Mouse (Mus musculus) heart, postnatal 0 days (tissue): ENCODE results near the gene Cobll1. TPM values are rescaled to one million over a fixed set of nuclear protein-coding genes. Genes with fewer than 3 reads are reported as not detected.

Source experiments
- ATAC-seq: fragments of 200-750 bp; cut with Nextera tagmentation; 2 replicates; pipeline ENCODE4 v1.8.0; 2017; ENCODE audit warnings: low read depth, moderate number of reproducible peaks, moderate library complexity; ENCODE audit not compliant: insufficient read depth
- DNase-seq: peaks from one replicate; pipeline ENCODE4 v3.0.0-alpha.2; 2016; ENCODE audit warnings: low spot score
- H3K27ac ChIP-seq: fragments of 300-500 bp; sonication (generic); 2 replicates; pipeline ENCODE4 v1.5.1; 2014; ENCODE audit warnings: low read depth, mild to moderate bottlenecking
- H3K27me3 ChIP-seq: fragments of 300-500 bp; sonication (generic); 2 replicates; pipeline ENCODE4 v1.6.1; 2014; ENCODE audit warnings: low read length, mixed read lengths; ENCODE audit not compliant: control insufficient read depth, insufficient read depth
- H3K36me3 ChIP-seq: fragments of 300-500 bp; sonication (generic); replicated peaks from 2 replicates; pipeline ENCODE4 v1.6.1; 2014; ENCODE audit warnings: low read length, mixed read lengths; ENCODE audit not compliant: control insufficient read depth, insufficient read depth
- H3K4me1 ChIP-seq: fragments of 300-500 bp; sonication (generic); 2 replicates; pipeline ENCODE4 v1.6.1; 2014; ENCODE audit warnings: antibody characterized with exemption; ENCODE audit not compliant: control insufficient read depth, insufficient read depth
- H3K4me2 ChIP-seq: fragments of 300-500 bp; sonication (generic); 2 replicates; pipeline ENCODE4 v1.6.1; 2014; ENCODE audit warnings: low read depth, mild to moderate bottlenecking, low read length, moderate library complexity
- H3K4me3 ChIP-seq: fragments of 300-500 bp; sonication (generic); 2 replicates; pipeline ENCODE4 v1.5.1; 2014; ENCODE audit warnings: low read depth, low read length
- H3K9ac ChIP-seq: fragments of 300-500 bp; sonication (generic); replicated peaks from 2 replicates; pipeline ENCODE4 v1.6.1; 2014; ENCODE audit warnings: low read depth, low read length, mixed read lengths
- H3K9me3 ChIP-seq: fragments of 300-500 bp; sonication (generic); replicated peaks from 2 replicates; pipeline ENCODE4 v1.6.1; 2016; ENCODE audit warnings: low read length; ENCODE audit not compliant: control insufficient read depth
- CTCF ChIP-seq: IDR thresholded peaks from 2 replicates; pipeline ENCODE4 v1.5.1; 2016; ENCODE audit warnings: antibody characterized with exemption, control low read depth, low read depth
- EP300 ChIP-seq: IDR thresholded peaks from 2 replicates; pipeline ENCODE4 v1.6.1; 2016; ENCODE audit warnings: antibody characterized with exemption, low read depth
- WGBS: fragments of 180-500 bp; shearing (Covaris S2); extraction: QIAGEN DNeasy Blood & Tissue Kit; methylation state at CpG from one replicate; pipeline ENCODE4 v1.1.7; 2014; 5-methylcytosine and 5-hydroxymethylcytosine counted together
- polyA plus RNA-seq: library from polyadenylated mRNA; unstranded; fragments of >200 nt; fragmentation: Nextera tagmentation; extraction: Ambion mirVana; gene quantifications from 2 replicates; pipeline ENCODE4 v1.2.1, GENCODE M21; 2015
- total RNA-seq: library from RNA; depleted of rRNA; stranded (reverse); fragments of >200 nt; gene quantifications from 2 replicates; pipeline ENCODE4 v1.2.3, GENCODE M21; 2014; ENCODE audit warnings: low replicate concordance

The Cobll1 gene
- total and polyA plus RNA-seq, 2 experiments from 2014 or later = 8.6 to 11.0 TPM

DNA sequence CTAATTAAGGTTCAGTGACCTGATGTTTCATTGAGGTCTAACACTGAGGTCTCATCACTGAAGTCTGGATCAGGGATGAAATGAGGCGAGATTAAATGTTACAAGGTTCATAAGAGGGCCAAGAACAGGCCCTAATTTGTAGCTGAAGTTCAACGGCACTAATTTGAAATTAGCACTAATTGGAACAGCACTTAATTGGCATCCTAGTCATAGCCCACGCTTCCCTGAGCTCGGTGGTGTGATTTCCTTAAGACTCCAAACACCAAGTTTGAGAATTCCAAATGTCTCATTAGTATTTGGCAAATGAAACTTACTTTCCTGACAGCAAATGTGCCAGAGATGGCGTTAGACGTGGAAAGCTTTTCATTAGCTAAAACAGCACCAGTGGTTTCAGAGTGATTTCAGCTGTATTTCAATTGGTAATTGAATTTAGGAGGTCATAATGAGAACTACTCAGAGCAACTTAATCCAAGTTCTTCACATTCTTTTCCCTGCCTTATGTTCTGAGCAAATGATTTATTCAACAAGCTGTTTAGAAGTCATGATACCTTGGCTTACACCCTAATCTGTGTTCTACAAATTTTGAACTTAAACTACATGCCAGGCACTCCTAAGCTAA lies 36.3 kb upstream of the Cobll1 start:
- no peaks in the 10 kb centered on the region for H3K4me1 ChIP-seq
- H3K27ac ChIP-seq = no peak overlapping the region
- H3K36me3 ChIP-seq = no peaks in the 10 kb centered on the region
- ATAC-seq (no peak), DNase-seq (no peak)
- no peak overlapping the region for H3K4me3 ChIP-seq
- no peak overlapping the region for H3K4me2 ChIP-seq
- TF ChIP-seq EP300 (no peak), CTCF (no peak)
- H3K27me3 ChIP-seq = no peaks in the 10 kb centered on the region
- no peaks in the 10 kb centered on the region for H3K9me3 ChIP-seq
- H3K9ac ChIP-seq = no peak overlapping the region
- WGBS = 84% methylated on average over 6 of the region's 6 CpGs

DNA sequence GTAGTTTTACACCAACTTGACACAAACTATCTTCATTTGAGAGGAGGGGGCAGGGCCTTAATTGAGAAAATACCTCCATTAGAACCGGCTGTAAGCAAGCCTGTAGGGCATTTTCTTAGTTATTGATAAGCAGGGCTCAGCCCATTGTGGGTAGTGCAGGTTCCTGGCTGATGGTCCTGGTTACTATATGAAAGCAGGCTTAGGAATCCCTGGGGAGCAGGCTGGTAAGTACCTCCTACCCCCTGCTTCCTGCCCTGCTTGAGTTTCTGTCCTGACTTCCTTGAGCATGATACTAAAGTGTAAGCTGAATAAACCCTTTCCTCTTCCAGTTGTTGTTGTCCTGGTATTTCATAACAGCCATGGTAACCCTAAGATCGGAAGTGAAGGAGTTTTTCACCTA lies 34.7 kb upstream of the Cobll1 start:
- 42% methylated on average over 2 of the region's 2 CpGs for WGBS
- ATAC-seq (no peak), DNase-seq (no peak)
- H3K9me3 ChIP-seq = no peaks in the 10 kb centered on the region
- H3K36me3 ChIP-seq = no peaks in the 10 kb centered on the region
- TF ChIP-seq CTCF (no peak), EP300 (no peak)
- no peak overlapping the region for H3K4me2 ChIP-seq
- H3K27me3 ChIP-seq = no peaks in the 10 kb centered on the region
- no peak overlapping the region for H3K9ac ChIP-seq
- no peak overlapping the region for H3K4me3 ChIP-seq
- no peak overlapping the region for H3K27ac ChIP-seq
- no peaks in the 10 kb centered on the region for H3K4me1 ChIP-seq

DNA sequence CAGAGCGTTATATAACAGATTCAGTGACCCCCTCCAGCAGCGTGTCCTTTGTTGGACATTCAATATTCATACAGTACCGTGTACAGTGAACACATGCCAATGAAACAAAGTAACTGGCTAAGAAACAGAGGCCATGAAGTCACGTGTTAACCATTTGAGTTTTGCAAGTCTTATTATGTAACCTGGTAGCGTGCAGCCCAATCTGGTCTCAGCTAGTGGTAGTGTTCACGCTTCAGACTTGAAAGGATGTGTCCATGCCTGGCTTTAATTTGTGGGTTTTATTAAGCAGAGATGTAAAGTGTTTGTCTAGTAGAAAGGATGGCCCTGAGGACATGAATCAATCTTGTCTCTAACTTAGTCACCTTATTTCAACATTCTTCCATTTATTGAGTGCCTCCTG lies 29.5 kb upstream of the Cobll1 start:
- no peak overlapping the region for H3K27ac ChIP-seq
- no peak overlapping the region for H3K9ac ChIP-seq
- TF ChIP-seq CTCF = no peak
- no peak for TF ChIP-seq EP300
- ATAC-seq (no peak), DNase-seq (no peak)
- no peak overlapping the region for H3K4me3 ChIP-seq
- H3K9me3 ChIP-seq = no peaks in the 10 kb centered on the region
- no peaks in the 10 kb centered on the region for H3K27me3 ChIP-seq
- 90% methylated on average over 6 of the region's 6 CpGs for WGBS
- no peak overlapping the region for H3K4me2 ChIP-seq
- no peaks in the 10 kb centered on the region for H3K36me3 ChIP-seq
- H3K4me1 ChIP-seq = no peaks in the 10 kb centered on the region

DNA sequence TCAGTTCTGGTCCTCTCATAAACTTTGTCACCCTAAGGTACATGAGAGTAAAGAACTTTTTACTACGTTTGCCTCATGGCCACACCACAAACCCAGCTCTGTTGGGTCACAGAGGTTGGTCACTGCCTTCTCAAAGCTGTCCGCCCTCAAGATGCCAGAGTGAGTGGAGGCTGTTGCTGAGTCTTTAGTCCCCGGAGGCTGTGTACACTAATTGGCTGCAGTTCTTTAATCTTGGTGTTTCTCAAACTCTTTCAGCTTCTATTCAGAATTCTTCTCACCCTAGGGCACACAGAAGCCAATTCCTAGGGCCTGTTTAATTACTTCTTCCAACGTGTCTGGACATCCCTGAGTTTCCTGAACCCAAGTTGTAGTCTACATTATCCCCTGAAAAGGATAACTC lies 28.6 kb upstream of the Cobll1 start:
- H3K27ac ChIP-seq = no peak overlapping the region
- DNase-seq (no peak), ATAC-seq (no peak)
- no peak overlapping the region for H3K4me3 ChIP-seq
- no peak overlapping the region for H3K9ac ChIP-seq
- TF ChIP-seq CTCF (no peak), EP300 (no peak)
- 81% methylated on average over 4 of the region's 4 CpGs for WGBS
- no peak overlapping the region for H3K4me2 ChIP-seq
- H3K36me3 ChIP-seq = no peaks in the 10 kb centered on the region
- H3K27me3 ChIP-seq = no peaks in the 10 kb centered on the region
- H3K9me3 ChIP-seq = no peaks in the 10 kb centered on the region
- H3K4me1 ChIP-seq = no peaks in the 10 kb centered on the region

DNA sequence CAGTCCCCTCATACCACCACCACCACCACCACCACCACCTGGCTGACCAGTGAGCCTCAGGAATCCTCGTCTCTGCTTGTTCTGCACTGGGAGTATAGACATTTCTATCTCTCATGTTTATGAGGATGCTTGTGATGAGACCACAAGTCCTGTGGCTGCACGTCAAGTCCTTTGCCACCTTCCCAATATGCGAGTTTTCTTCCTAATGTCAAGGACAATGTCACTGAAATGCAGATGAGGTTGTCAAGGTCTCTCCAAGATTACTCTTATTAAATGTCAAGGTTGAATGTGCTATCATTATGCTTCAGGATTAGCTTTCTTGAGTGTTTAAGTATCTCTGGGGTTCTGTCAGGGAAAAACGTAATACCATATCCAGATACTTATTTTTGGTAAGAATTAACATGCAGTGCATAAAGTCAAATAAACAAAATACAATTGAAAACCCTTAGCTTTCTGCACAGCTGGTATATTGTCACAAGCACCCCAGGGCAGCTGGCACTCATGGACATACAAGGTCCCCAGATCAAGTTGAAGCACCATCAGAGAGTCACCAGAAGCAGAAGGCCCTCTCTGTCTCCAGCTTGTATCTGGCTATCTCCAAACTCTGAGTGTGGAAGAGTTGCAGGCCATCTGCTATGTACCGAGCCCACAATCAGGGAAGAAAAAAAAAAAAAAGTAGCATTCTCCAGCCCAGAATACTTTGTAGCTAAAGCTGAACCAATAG lies 27.5 kb upstream of the Cobll1 start:
- Histone ChIP-seq H3K36me3 (no peaks in the 10 kb centered on the region), H3K27me3 (no peaks in the 10 kb centered on the region), H3K9me3 (no peaks in the 10 kb centered on the region), H3K4me2 (no peak overlapping the region), H3K4me1 (no peaks in the 10 kb centered on the region), H3K27ac (no peak overlapping the region), H3K4me3 (no peak overlapping the region), H3K9ac (no peak overlapping the region)
- no peak for DNase-seq
- WGBS = 74% methylated on average over 5 of the region's 5 CpGs
- no peak for ATAC-seq
- TF ChIP-seq CTCF (no peak), EP300 (no peak)
